Mouse (Mus musculus): ENCODE data around the gene P4ha1. TPM values are rescaled to one million over a fixed set of nuclear protein-coding genes. Genes with fewer than 3 reads are reported as not detected.

P4ha1 gene
- polyA plus RNA-seq, 1 experiment from 2014 or later = 41.9 TPM

GRCm38 (mm10) chr10:59310691-59311457 lies 12.2 kb upstream of the P4ha1 start:
- Histone ChIP-seq H3K36me3 (ENCODE audit: control insufficient read depth, insufficient read depth, low read length) (no peaks in the 10 kb centered on the region), H3K27me3 (ENCODE audit: control insufficient read depth, insufficient read depth, low read length) (no peaks in the 10 kb centered on the region), H3K27ac (ENCODE audit: low read depth, low read length) (no peak overlapping the region), H3K4me2 (no peak overlapping the region), H3K9me3 (ENCODE audit: control insufficient read depth, low read length) (no peaks in the 10 kb centered on the region), H3K4me3 (ENCODE audit: low read depth, low read length) (no peak overlapping the region), H3K9ac (ENCODE audit: low read length) (no peak overlapping the region), H3K4me1 (ENCODE audit: control insufficient read depth, insufficient read depth, low read length) (no peaks in the 10 kb centered on the region)
- 76% methylated on average over 6 of the region's 6 CpGs for WGBS
- no peak for ATAC-seq (ENCODE audit: low FRiP score)
- no peak for DNase-seq (ENCODE audit: low spot score, missing footprints)

- DNase-seq (ENCODE audit: low spot score, missing footprints) (no peak), ATAC-seq (ENCODE audit: low FRiP score) (no peak)
- Histone ChIP-seq H3K4me1 (ENCODE audit: control insufficient read depth, insufficient read depth, low read length) (no peaks in the 10 kb centered on the region), H3K9me3 (ENCODE audit: control insufficient read depth, low read length) (no peaks in the 10 kb centered on the region), H3K27me3 (ENCODE audit: control insufficient read depth, insufficient read depth, low read length) (no peaks in the 10 kb centered on the region), H3K9ac (ENCODE audit: low read length) (no peak overlapping the region), H3K27ac (ENCODE audit: low read depth, low read length) (no peak overlapping the region), H3K4me2 (no peak overlapping the region), H3K4me3 (ENCODE audit: low read depth, low read length) (no peak overlapping the region), H3K36me3 (ENCODE audit: control insufficient read depth, insufficient read depth, low read length) (no peaks in the 10 kb centered on the region)
- 88% methylated on average over 5 of the region's 5 CpGs for WGBS
These were observed 11.2 kb upstream of the P4ha1 start for GRCm38 (mm10) chr10:59311881-59312280.

GRCm38 (mm10) chr10:59321112-59321511 lies 2.0 kb upstream of the P4ha1 start:
- no peak overlapping the region for H3K9ac ChIP-seq (ENCODE audit: low read length)
- ATAC-seq (ENCODE audit: low FRiP score) = no peak
- H3K9me3 ChIP-seq (ENCODE audit: control insufficient read depth, low read length) = no peaks in the 10 kb centered on the region
- H3K4me1 ChIP-seq (ENCODE audit: control insufficient read depth, insufficient read depth, low read length) = peaks cover 13% of the 10 kb centered on the region
- H3K4me3 ChIP-seq (ENCODE audit: low read depth, low read length) = no peak overlapping the region
- H3K36me3 ChIP-seq (ENCODE audit: control insufficient read depth, insufficient read depth, low read length) = no peaks in the 10 kb centered on the region
- H3K27me3 ChIP-seq (ENCODE audit: control insufficient read depth, insufficient read depth, low read length) = no peaks in the 10 kb centered on the region
- DNase-seq (ENCODE audit: low spot score, missing footprints) = no peak
- no peak overlapping the region for H3K27ac ChIP-seq (ENCODE audit: low read depth, low read length)
- H3K4me2 ChIP-seq = no peak overlapping the region
- WGBS = 83% methylated on average over 3 of the region's 3 CpGs

- DNase-seq (ENCODE audit: low spot score, missing footprints) (peak; percentile 89), ATAC-seq (ENCODE audit: low FRiP score) (no peak)
- peak overlapping the region; percentile 65 for H3K9ac ChIP-seq (ENCODE audit: low read length)
- H3K9me3 ChIP-seq (ENCODE audit: control insufficient read depth, low read length) = no peaks in the 10 kb centered on the region
- peak overlapping the region; percentile 69 for H3K27ac ChIP-seq (ENCODE audit: low read depth, low read length)
- H3K4me1 ChIP-seq (ENCODE audit: control insufficient read depth, insufficient read depth, low read length) = peaks cover 13% of the 10 kb centered on the region
- WGBS = 55% methylated on average over 4 of the region's 4 CpGs
- H3K4me3 ChIP-seq (ENCODE audit: low read depth, low read length) = no peak overlapping the region
- peak overlapping the region; percentile 77 for H3K4me2 ChIP-seq
- H3K27me3 ChIP-seq (ENCODE audit: control insufficient read depth, insufficient read depth, low read length) = no peaks in the 10 kb centered on the region
- H3K36me3 ChIP-seq (ENCODE audit: control insufficient read depth, insufficient read depth, low read length) = no peaks in the 10 kb centered on the region
These were observed 825 bp upstream of the P4ha1 start for GRCm38 (mm10) chr10:59322271-59322670.

- Histone ChIP-seq H3K9me3 (ENCODE audit: control insufficient read depth, low read length) (no peaks in the 10 kb centered on the region), H3K4me1 (ENCODE audit: control insufficient read depth, insufficient read depth, low read length) (peaks cover 13% of the 10 kb centered on the region), H3K9ac (ENCODE audit: low read length) (peak overlapping the region; percentile 89), H3K4me3 (ENCODE audit: low read depth, low read length) (peak overlapping the region; percentile 80), H3K4me2 (peak overlapping the region; percentile 77), H3K27ac (ENCODE audit: low read depth, low read length) (peak overlapping the region; percentile 92), H3K36me3 (ENCODE audit: control insufficient read depth, insufficient read depth, low read length) (no peaks in the 10 kb centered on the region), H3K27me3 (ENCODE audit: control insufficient read depth, insufficient read depth, low read length) (no peaks in the 10 kb centered on the region)
- WGBS = under 1% methylated on average over 45 of the region's 49 CpGs
- DNase-seq (ENCODE audit: low spot score, missing footprints) (peak; percentile 95), ATAC-seq (ENCODE audit: low FRiP score) (peak; percentile 87)
These were observed 529 bp downstream of the P4ha1 start for GRCm38 (mm10) chr10:59323488-59324161.

- H3K4me2 ChIP-seq = peak overlapping the region; percentile 77
- no peak overlapping the region for H3K27ac ChIP-seq (ENCODE audit: low read depth, low read length)
- DNase-seq (ENCODE audit: low spot score, missing footprints) (no peak), ATAC-seq (ENCODE audit: low FRiP score) (no peak)
- peak overlapping the region; percentile 89 for H3K9ac ChIP-seq (ENCODE audit: low read length)
- no peaks in the 10 kb centered on the region for H3K27me3 ChIP-seq (ENCODE audit: control insufficient read depth, insufficient read depth, low read length)
- no peaks in the 10 kb centered on the region for H3K9me3 ChIP-seq (ENCODE audit: control insufficient read depth, low read length)
- no peaks in the 10 kb centered on the region for H3K36me3 ChIP-seq (ENCODE audit: control insufficient read depth, insufficient read depth, low read length)
- peak overlapping the region; percentile 80 for H3K4me3 ChIP-seq (ENCODE audit: low read depth, low read length)
- peaks cover 13% of the 10 kb centered on the region for H3K4me1 ChIP-seq (ENCODE audit: control insufficient read depth, insufficient read depth, low read length)
- 17% methylated on average over 15 of the region's 15 CpGs for WGBS
These were observed 1.4 kb downstream of the P4ha1 start for GRCm38 (mm10) chr10:59324311-59325165.

- ATAC-seq (ENCODE audit: low FRiP score) (no peak), DNase-seq (ENCODE audit: low spot score, missing footprints) (peak; percentile 72)
- no peaks in the 10 kb centered on the region for H3K27me3 ChIP-seq (ENCODE audit: control insufficient read depth, insufficient read depth, low read length)
- 83% methylated on average over 8 of the region's 8 CpGs for WGBS
- H3K9ac ChIP-seq (ENCODE audit: low read length) = no peak overlapping the region
- no peak overlapping the region for H3K4me3 ChIP-seq (ENCODE audit: low read depth, low read length)
- no peaks in the 10 kb centered on the region for H3K9me3 ChIP-seq (ENCODE audit: control insufficient read depth, low read length)
- H3K4me2 ChIP-seq = no peak overlapping the region
- H3K4me1 ChIP-seq (ENCODE audit: control insufficient read depth, insufficient read depth, low read length) = peaks cover 13% of the 10 kb centered on the region
- H3K36me3 ChIP-seq (ENCODE audit: control insufficient read depth, insufficient read depth, low read length) = no peaks in the 10 kb centered on the region
- no peak overlapping the region for H3K27ac ChIP-seq (ENCODE audit: low read depth, low read length)
These were observed 3.7 kb downstream of the P4ha1 start for GRCm38 (mm10) chr10:59326612-59327315.

GRCm38 (mm10) chr10:59327316-59327710 lies 4.2 kb downstream of the P4ha1 start:
- ATAC-seq (ENCODE audit: low FRiP score) (no peak), DNase-seq (ENCODE audit: low spot score, missing footprints) (peak; percentile 56)
- WGBS = 86% methylated on average over 3 of the region's 3 CpGs
- no peak overlapping the region for H3K27ac ChIP-seq (ENCODE audit: low read depth, low read length)
- no peak overlapping the region for H3K4me2 ChIP-seq
- no peak overlapping the region for H3K9ac ChIP-seq (ENCODE audit: low read length)
- no peak overlapping the region for H3K4me3 ChIP-seq (ENCODE audit: low read depth, low read length)
- H3K9me3 ChIP-seq (ENCODE audit: control insufficient read depth, low read length) = no peaks in the 10 kb centered on the region
- no peaks in the 10 kb centered on the region for H3K36me3 ChIP-seq (ENCODE audit: control insufficient read depth, insufficient read depth, low read length)
- H3K4me1 ChIP-seq (ENCODE audit: control insufficient read depth, insufficient read depth, low read length) = peaks cover 11% of the 10 kb centered on the region
- no peaks in the 10 kb centered on the region for H3K27me3 ChIP-seq (ENCODE audit: control insufficient read depth, insufficient read depth, low read length)
